Mouse (Mus musculus): ENCODE data around the gene Lekr1.

Lekr1 gene

DNA sequence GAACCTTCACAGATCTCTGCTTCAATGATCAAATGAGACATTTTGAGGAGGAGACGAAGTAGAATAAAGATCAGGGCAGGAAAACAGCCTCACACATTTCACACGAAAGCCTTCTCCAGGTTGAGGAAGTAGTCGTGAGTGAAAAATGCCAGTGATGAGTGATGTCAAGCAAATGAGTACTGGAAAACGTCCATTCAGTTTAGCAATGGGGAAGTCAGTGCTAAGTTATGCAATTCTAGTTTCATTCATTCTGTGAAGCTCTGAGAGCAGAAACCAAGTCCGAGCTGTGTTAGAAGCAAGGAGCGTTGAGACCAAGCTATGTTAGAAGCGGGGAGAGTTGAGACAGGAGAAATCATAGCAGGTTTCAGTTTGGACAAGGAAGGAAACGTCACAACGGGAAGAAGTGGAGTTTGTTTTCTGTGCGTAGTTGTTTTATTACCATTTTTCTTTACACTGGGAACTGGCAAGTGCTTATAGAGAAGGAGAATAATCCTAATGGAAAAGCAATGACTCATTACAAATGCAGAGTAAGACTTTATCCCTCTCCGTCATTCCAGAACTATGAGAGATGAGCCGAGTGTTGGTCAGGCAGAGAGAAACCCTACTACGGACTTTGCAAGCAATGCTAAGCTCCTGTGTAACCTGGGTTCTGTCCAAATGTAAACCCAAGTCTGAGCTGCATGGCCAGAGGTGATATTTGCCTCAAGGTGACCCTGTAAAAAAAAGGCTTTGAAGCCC, 207.2 kb downstream of the Lekr1 start:
- DNase-seq (ENCODE audit: low spot score in 2 of 2): no peak

Measured in right cerebral cortex, adult 2 months (tissue).